Mouse (Mus musculus) spleen, postnatal 4 days (tissue): ENCODE results near the gene Apbb1ip.

Source experiments
- DNase-seq, 2 experiments: peaks; one replicate each; pipeline ENCODE4 v3.0.0; 2022; ENCODE audit warnings: low spot score in 2 of 2

The Apbb1ip gene

DNA sequence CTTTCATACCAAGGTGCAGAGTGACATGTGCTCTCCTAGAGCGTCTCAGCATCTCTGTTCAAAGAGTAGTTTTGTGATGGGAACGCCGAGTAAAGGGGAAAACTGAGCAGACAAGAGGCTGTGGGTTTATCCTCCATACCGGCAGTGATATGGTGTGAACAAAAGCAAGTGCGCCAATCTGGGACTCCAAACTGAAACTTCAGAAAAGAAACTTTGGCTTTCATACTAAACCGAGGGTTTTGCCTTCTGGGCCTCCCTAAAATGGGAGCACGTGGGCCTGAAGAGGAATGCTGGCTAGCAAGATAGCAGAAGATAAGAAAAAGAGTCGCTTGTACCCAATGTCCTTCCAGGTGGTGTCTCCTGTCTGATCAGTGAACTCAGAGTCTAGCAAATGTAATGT, 1.3 kb downstream of the Apbb1ip start:
- peak in 1 of 2 experiments; percentile 25 for DNase-seq

DNA sequence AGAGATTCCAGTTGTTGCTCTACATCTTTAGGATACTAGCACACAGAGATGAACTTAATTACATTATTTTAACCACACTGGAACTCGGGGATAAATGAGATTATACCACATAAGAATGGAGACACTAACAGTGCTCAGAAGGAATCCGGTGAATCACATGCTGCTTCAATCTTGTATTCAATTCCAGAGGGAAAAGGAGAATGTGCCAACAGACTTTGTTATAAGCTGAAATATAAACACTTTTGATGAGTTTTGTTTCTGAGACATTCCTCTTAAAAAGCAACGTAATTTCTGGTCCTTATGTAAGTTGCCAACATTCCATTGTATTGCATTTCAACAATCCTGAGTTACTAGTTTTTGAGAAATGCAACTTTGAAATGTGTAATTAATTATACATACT, 1.8 kb downstream of the Apbb1ip start:
- no peak for DNase-seq

GRCm38 (mm10) chr2:22776568-22777230, 2.8 kb downstream of the Apbb1ip start:
- DNase-seq: peak in 1 of 2 experiments; percentile 53

DNA sequence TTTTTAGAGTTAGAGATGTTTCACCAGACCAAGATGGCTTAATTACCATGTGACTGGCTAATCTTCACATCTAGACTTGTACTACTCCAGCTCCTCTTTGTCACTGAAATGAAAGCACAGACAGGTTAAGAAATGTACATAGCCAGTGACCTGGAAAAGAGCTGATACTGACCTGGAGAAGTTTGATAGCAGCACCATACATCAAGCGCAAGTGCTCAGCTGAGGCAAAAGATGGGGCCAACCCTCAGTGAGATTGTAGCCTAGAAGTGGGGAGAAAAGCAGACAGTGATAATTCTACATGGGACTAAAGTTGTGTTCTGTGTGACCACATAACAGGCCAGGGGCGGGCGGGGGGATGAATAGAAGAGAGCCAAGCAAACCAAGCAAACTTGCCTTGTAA, 3.9 kb downstream of the Apbb1ip start:
- DNase-seq: no peak

- no peak for DNase-seq
Observed at GRCm38 (mm10) chr2:22780884-22781283, 7.0 kb downstream of the Apbb1ip start.

DNA sequence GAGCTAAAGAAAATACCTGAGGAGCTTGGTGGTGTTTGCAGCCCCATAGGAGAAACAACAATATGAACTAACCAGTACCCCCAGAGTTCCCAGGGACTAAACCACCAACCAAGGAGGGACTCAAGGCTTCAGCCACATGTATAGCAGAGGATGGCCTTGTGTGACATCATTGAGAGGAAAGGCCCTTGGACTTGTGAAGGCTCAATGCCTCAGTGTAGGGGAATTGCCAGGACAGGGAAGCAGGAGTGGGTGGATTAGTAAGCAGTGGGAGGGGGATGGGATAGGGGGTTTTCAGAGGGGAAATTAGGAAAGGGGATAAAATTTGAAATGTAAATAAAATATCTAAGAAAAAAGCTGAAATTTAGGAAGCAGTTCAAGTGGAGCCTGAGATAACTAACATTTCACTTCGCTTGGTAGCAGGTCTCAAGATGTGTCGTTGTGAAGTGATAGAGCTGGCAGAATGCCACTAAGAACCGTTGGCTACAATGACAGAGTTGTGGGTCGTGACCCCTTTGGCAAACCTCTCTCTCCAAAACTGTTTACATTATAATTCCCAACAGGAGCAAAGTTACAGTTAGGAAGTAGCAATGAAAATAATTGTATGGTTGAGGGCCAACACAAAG, 7.6 kb downstream of the Apbb1ip start:
- peak in 1 of 2 experiments; percentile 34 for DNase-seq

GRCm38 (mm10) chr2:22782057-22782456, 8.2 kb downstream of the Apbb1ip start:
- no peak for DNase-seq

GRCm38 (mm10) chr2:22783137-22783638, 9.3 kb downstream of the Apbb1ip start:
- DNase-seq: no peak

- peak in 1 of 2 experiments; percentile 27 for DNase-seq
Observed at GRCm38 (mm10) chr2:22784186-22784585, 10.3 kb downstream of the Apbb1ip start.

GRCm38 (mm10) chr2:22784771-22785170, 10.9 kb downstream of the Apbb1ip start:
- no peak for DNase-seq

DNA sequence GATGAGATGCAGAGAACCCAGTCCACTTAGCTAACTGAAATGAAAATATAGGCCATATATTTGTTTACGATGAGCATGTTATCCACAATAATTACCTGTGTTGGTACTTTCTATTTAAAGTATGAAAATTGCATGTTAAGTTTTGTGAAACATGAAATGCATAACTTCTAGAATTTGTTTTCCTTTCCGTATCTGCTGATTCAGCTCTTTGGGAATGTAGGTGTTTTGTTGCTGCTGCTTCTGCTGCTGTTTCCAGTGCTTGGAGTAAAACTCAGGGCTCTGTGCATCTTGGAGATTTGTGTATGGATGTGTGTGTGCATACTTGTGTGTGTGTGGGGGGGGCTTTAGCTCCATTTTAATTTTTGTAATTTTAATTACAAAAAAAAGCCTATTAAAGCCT, 14.8 kb downstream of the Apbb1ip start:
- DNase-seq: no peak

GRCm38 (mm10) chr2:22789576-22789975, 15.7 kb downstream of the Apbb1ip start:
- no peak for DNase-seq

DNA sequence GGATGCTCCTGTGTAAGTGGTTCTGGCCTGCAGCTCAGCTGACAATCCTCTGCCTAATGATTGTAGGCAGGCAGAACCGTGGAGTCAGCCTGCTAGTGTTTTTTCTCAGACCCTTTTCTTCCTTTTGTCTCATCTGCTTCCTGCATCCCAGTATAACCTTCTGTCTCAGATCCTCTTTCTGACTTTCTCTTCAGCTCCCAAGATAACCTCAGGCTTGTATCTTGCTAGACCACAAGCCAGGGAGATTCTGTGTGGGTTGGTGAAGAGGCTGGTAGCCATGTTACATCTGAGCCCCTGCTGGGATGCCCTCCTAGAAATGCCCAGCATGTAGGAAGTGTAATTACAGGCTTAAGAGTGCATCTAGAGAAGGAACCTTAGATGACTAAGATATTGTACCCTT, 16.5 kb downstream of the Apbb1ip start:
- DNase-seq: no peak

DNA sequence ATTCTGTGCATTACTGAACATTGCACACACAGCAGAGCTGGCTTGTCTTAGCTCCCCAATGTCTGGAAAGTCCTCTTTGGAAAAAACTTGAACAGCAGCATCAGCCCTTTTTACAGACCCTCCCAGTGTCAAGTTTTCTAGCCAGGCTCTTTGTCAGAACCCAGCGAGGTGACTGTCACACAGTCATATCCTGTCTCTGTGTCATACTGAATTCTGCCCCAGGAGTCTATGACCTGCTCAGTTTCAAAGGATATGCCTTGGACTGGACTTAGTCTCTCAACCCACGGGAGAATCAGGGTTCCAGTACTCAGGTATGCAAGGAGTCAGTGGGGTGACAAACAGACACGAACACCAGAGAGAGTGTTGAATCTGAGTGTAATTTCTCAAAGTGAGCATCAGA, 21.2 kb downstream of the Apbb1ip start:
- DNase-seq: no peak

DNA sequence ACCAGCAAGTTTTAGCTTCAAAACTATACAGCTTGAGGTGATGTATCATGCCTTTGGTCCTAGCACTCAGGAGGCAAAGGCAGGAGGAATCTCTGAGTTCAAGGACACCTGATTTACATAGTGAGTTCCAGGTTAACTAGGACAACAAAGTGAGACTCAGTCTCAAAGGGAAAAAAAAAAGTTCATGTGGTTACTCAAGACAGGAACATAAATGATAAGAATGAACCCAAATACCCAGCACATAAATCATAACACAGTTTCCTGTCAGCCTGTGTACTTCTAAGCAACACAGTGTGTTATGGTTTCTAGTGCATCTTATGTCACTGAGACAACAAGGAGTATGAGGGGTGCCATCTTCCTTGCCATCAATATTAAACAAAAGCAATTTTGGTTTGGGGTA, 22.6 kb downstream of the Apbb1ip start:
- no peak for DNase-seq

DNA sequence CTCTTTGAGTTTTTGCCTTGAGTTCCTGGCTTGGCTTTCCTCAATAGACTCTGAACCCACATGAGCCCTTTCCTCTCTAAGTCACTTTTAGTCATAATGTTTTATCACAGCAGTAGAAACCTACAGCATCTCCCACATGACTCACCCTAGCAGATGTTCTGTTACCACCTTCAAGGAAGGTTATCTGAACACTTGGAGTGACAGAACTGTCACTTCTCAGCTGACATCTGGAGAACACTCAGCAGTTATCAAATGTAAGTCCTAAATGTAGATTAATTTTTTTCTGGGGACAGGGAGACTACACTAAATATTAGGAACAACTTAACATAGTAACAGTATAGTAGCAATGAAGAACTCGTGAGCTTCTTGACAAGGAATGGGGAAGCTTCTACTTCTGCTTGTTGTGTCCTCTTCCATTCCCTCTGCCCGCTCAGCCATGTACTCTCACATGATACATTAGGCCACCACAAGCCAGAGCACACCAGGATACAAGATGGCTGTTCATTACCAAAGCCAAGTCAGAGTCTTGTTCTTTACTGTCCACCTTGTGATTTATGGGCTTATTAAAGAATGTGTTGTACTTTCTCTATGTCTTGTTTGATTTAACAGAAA, 25.6 kb downstream of the Apbb1ip start:
- DNase-seq: no peak

DNA sequence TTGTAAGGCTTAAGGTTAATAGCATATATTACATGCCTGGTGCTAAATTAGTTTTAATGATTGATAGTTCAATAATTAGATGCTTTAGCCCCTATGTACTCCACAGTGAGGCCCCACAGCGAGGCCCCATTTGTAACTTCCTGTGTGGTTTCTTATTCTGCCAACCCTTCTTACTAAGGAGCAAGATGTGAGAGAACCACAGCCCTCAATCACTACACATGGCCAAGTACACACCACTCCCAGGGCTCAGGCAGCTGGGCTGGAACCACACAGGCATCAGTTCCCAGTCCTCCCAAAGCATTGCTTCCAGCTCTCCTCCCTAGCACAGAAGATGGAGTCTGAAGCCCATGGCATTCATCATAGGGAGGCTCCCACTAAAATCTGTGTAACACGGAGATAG, 31.7 kb downstream of the Apbb1ip start:
- DNase-seq: peak; percentile 23 to 65

DNA sequence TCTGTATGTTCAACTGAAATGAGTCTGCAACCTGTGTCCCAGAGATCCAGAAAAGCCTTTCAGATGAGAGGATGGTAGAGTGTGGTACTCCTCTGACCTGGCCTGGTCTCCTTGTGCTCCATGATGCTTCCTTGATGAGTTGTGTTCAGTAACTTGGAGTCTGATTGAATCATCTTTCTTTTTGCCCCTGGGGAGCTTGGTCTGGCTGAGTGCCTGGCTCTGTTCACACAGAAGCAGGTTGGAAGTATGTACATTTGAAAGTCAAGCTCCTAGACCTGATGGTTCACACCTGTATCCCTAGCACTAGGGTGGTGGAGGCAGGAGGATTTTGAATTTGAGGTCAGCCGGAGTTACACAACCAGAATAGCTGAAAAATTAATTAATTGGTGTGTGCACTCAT, 32.7 kb downstream of the Apbb1ip start:
- DNase-seq: no peak

GRCm38 (mm10) chr2:22807312-22807711, 33.4 kb downstream of the Apbb1ip start:
- DNase-seq: peak in 1 of 2 experiments; percentile 26

DNA sequence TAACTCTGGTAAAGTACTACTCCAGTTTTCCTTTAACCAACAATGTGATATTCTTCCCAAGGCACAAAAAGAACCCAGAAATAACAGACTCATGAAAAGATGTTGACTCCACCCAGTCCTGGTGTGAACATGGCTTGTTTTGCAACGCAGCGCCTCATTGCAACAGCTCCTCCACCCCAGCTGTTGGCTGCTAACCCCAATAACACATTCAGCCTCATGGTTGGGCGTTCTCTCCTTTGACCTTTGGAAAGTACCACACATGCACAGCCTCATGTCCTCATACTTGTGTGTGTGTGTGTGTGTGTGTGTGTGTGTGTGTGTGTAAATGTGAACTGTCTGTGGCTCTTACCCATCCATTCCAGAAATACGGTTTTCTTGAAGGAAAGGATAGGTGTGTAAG, 37.0 kb downstream of the Apbb1ip start:
- peak; percentile 49 to 73 for DNase-seq

DNA sequence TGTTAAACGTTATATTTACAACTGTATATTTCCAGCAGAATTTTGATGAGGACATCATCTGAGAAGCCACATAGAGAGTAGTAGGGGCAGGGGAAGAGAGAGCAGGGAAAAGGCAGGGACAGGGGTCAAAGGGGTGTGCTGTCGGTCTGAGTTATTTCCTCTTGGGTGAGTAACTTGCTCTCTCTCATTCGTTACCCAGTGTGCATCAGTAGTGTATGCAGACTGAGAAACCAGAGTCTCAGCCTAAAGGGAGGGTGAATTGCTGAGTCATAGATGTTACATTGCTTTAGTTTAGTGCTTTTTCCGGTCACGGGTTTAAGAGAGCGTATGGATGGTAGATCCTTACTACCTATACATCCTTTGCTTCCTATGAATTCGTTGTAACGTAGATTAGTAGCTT, 37.6 kb downstream of the Apbb1ip start:
- no peak for DNase-seq

- no peak for DNase-seq
Observed at GRCm38 (mm10) chr2:22813921-22814320, 40.0 kb downstream of the Apbb1ip start.

DNA sequence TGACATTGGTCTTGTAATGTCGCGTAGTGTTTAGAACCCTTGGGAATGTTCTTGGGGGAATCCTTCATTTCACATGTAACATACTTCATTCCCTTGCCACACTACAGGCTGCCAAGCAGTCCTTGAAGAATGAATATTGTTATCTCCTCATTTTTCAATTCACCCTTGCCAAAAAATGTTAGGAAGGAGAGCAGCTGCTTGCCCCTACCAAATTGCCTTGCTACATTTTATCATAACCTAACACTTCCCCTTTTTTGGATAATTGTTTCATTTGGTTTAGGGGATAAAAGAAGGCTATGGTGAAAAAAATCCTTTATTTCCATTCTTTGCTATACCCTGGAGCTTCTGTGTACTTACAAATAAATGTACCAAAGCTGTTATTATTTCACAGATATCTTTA, 41.8 kb downstream of the Apbb1ip start:
- DNase-seq: no peak
